Mouse (Mus musculus) right cerebral cortex, postnatal 4 days (tissue): ENCODE measurements at regions not wholly inside any gene's neighbourhood (a gene's known extent, or its start where the extent isn't known, plus 50 kb on each side); places are given as distances from the start of the nearest gene placed in this dataset.

Source experiments
- DNase-seq: peaks from one replicate; pipeline ENCODE4 v3.0.0-alpha.2; 2022

DNA sequence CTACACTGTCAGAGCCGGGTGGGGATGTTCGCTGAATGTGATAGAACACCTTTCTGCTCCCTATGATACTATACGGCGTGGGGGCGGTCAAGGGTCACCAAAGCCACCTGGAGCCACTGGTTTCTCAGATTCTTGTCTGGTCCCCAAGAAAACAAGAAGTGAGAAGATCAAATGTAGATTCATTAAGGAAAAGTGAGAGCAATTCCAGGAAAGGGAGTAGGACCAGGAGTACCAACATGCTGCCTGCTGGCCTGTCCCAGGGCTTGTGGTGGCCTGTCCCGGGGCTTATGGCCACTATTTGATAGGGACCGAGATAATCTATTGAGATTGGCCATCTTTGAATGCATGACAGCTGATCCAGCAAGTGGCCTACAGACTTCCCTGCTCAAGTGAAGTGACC, 58.8 kb upstream of the Fut8 start:
- no peak for DNase-seq

DNA sequence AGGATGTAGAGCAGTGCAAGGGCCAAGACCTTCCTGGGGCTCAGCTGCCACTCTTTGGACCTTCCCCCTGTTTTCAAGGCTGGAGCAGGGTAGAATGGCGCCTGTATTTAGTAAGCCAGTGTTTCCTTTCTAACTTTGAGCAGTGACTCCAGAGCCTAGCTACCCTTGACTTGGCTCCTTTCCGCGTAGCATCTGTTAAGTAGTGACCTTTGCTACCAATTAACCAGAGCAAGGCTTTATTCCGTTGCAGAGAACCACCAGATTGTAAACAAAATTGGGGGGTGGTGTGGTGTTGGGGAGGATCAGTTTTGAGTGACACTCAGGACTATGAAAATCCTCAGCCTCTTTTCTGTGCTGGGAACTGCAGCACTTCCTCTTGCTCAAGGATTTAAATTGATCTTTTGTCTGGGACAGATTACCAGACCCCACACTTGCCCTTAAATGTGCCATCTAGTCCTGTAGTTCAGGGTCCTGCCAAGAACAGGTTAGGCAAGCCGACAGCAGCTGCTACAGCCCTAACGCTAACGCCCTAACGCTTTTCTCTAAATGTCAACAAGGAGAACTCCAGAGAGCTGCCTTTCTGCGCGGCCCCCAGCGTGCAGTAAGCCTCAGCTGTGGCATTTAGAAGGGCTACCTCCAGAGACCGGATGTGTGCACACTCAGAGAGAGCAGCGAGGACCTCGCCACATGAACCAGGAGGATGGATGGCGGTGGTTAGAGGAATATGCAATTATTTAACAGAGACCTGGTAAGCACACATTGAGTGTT, 59.9 kb upstream of the Fut8 start:
- no peak for DNase-seq

DNA sequence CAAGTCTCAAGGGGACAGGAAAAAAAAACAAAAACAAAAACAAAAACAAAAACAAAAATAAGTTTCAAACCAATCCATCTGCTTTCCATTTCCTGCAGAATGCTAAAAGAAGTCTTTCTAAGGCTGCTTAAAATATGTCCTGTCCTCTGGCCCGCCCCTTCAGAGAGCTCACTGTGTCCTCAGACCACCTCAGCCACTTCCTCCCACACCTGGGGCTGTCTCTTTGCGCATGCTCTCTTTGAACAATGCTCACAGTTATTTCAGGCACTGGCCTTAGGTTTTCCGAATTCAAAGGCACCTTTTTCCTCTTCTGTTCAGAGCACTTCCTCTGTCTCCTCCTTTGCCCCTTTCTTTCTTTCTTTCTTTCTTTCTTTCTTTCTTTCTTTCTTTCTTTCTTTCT, 60.6 kb upstream of the Fut8 start:
- DNase-seq: no peak

DNA sequence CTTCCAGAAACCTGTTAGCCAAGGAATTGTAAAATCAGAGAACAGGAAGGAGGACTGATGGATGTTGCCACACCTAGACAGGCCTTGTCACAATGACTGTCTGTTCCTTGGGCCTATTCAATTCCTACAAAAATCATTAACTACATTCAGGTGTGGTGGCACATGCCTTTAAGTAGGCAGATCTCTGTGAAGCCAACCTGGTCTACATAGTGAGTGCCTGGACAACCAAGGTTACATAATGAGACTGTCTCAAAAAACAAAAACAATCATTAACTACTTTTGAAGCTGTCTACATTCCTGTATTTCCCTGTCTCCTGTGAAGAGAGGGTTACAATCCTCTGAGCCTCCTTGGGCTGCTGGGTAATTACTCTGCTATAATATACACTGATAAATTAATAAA, 63.9 kb upstream of the Fut8 start:
- DNase-seq: no peak

DNA sequence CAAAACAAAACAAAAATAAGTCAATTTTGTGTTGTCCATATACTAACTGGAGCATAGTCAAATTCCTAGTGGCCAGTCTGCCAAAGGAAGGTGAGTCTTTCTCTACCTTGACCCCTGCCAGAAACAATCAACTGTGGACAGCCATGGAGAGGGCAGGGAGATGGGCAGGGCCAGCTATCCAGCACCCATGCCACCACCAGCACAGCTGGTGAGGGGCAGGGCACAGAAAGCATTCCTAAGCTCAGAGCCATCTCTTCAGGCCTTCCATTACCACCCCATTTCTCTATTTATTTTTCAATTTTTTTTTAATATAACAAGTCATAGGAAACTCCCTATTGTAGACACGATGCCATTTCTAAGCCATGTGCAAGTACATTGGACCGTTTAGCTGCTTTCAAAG, 65.4 kb upstream of the Fut8 start:
- no peak for DNase-seq

DNA sequence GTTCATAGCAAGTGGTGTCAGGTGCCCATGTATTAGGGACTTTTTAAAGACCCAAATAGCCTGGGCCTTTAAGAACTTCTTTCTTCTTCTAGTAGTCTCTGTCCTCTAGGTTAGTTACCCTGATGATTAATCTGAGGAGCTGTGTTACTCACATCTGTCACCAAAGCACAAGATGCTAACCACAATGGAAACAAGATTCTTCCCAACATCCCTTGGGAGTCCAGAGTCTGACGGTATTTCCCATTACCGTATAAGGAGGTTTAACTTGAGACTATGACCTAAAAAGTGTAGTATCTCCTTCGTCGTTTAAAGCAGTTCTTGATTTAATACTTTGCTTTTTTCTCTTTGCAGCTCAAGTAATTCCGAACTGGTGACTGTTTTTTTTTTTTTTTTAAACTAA, 67.7 kb upstream of the Fut8 start:
- no peak for DNase-seq

DNA sequence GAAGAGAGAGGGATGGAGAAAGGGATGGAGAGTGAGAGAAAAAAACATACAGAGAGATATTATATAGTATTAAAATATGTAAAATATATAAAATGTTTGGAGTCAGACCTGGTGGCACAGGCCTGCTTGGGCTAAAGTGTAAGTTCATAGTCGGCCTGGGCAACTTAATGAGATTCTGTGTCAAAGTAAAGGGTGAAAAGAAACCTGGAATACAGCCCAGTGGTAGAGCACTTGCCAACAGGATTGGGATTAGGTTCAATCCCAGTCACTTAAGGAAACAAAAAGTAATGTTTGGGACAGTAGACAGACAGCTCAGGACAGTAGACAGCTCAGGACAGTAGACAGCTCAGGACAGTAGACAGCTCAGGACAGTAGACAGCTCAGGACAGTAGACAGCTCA, 69.6 kb upstream of the Fut8 start:
- no peak for DNase-seq

DNA sequence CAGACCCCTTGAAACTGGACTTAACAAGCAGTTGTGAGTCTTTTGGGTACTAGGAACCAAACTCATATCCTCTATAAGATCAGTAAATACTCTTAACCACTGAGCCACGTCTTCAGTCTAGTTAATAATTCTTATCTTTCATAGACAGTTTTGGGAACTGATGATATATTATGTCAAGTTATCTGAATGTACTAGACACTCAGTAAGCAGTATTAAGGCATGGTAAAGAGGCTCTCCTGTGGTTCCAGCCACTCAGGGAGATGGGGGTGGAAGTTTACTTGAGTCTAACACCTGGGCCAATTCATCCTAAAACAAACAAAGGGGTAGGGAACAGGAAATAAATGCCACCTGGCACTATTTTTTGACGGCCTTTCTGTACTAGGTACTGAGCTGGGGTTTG, 81.2 kb upstream of the Fut8 start:
- no peak for DNase-seq

DNA sequence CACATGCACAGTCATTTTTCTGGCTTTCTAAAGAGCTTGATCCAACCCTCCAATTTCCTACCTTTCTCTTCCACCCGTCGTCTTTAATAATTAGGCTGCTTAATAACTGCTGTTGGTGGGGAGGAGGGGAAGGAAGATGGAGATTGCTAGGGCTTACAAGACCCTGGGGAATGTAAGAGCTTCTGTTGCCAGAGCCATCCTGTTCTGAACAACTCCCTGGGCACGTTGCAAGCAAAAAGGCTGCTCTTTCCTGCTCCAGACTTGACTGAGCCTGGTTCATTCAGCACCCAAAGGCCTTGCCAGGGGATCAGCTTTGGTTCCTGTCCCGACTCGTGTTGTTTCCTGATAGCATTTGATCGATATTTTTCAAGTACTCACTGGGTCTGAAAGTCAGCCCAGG, 82.3 kb upstream of the Fut8 start:
- DNase-seq: no peak

DNA sequence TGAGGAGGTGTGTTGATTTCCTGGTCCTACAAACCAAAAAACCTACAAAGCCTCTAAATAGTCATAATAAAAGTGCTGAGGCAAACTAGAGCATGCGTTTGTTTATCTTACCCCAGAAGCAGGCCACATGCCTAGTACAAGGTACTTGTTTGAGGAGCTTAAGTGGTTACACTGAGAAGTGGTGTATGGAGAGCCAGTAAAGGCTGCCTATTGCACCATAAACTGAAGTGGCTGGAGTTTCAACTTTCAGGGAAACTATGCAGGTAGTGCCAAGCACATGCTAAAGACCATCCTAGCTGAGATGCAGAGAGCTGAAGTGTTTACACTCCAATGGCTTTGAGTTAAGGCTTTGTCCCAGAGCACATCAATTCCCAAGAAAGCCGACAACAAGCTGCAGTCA, 86.5 kb upstream of the Fut8 start:
- DNase-seq: no peak

DNA sequence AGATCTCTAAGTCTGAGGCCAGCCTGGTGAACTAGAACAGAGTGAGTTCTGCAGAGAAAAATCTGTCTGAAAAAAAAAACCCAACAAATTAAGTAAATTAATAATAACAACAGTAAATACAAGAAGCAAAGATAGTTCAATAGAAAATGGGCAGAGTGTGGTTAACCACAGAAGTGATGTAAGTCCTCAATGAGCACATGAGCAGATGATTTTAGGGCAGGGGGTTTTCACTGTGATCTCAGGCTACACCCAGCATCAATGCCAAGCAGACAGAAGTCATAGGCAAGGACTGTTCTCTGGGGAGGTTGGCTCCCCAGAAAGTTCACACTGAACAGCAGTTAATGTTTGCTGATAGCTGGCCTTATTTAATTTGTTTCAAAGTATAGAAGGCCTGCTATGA, 88.1 kb upstream of the Fut8 start:
- no peak for DNase-seq

DNA sequence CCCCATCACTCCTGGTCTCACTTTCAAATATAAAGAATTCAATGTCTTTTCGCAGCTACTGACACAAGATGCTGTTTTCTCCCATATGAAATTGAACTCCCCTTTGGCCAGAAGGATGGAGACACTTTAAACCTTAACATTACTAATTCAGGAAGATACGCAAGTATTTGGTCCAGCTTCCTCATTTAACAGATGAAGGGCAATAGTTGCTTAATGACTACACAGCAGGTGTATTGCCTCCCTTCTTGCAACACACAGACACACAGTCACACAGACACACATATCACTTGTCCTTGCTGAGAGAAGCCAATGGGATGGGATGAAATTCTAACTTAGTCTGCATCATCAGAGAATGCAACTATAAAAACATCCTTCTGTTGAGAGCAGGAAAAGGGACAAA, 89.8 kb upstream of the Fut8 start:
- DNase-seq: no peak

DNA sequence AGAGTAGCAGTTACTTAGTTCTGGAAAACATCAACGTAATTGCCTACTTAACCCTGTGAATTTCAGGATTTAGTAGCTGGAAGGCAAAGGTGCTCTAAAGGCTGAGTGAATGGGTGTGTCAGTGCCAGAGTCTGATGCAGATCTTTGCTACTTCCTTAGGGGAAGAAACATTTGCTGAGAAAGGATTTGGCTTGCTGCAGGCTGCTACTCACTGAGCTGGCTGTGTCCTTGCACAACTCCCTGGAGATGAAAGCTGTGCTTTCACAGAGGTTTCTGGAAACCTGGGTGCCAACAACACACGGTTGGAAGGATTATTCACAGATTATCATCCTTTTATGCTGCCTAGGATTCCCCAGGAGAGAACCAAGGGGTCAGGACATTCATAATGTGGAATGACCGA, 94.0 kb upstream of the Fut8 start:
- no peak for DNase-seq

DNA sequence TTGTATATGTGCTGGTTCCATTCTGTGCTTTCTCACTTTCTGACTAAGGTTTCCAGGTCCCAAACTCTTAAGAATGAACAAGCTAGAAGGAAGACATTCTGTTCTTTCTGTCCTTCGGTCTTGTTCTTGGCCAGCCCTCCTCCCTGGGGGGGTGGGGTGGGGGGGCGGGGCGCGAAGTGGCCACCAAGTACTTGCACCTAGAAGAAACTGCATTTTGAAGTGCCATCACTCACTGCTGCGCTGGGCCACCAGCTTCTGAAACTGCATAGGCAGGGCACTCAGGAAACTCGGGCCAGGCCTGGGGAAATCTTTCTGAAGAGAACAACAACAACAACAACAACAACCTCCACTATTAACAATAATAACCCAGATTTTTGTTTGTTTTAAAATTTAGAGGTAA, 94.4 kb upstream of the Fut8 start:
- DNase-seq: no peak

DNA sequence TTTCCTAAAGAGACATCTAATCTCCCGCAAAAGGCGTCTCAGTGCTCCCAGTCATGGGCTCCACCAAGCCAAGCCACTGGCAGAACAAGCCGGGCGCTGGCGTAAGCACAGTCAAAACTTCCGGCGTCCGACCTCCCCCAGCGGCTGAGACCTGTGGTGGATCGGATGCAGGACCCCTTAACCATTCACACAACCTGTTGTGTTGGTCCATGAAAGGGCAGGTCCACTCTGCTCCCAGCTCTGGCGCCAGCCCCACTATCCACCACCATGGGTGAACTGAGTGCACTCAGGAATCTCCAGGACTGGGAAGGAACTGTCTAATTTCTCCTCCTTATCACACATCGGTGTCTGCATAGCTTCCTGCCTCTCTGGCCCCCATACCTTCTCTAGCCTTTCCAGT, 94.8 kb upstream of the Fut8 start:
- no peak for DNase-seq

DNA sequence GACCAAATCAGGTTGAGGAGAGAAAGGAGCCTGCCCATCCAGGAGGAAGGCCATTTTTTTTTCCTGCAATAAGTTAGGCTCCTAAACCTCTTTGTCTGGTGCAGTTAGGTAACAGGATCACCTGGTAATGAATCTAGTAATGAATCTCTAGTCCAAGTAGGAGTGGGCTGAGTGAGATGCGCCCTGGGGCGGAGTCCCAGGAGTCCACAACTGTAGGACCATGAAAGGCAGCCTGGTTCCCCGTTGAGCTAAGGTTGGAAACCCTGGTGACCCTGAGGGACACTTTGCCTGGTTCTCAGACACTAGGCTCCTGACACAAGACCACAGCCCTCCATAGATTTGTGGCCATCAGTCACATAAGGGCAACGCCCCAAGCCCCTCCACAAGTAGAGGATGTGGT, 95.7 kb upstream of the Fut8 start:
- no peak for DNase-seq

DNA sequence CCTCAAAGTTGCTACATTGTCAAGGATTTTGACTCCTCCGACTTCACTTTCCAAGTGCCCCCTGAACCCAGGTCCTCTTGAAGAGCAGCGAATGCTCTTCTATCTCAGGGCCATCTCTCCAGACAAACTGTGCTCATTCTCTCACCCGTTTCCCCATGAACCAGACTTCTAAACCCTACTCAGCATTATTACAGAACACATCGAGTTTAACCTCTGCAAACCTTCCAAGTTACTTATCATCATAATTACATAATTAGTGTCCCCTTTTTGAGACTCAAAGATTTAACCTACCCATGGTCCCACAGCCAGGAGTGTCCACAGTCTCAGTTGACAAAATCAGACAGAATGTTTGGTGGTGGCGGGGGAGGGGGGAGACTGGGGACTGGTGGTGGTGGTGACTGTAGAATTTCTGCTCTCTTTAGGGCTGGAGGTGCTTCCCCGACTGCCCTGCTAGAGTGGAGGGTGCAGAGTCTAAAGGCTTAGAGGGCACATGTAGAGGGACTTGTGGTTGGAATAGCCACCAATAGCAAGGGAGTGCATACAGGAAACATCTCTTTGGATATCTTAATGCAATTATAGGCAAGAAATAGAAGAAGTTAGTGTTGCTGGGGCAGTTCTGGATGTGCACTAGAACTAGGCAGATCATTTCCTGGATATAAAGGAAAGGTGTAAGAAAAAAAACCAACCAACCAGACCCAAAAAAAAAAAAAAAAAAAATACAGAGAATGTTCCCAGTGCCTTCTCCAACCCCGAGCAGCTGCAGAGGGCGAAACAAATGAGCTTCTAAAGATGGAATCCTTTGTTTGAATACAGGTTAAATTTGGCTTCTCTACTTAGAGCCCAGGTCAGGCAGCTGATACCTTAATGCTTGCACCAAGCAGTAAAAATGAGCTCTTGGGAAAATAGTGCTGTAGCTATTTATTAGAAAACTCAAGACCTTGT, 96.4 kb upstream of the Fut8 start:
- no peak for DNase-seq

DNA sequence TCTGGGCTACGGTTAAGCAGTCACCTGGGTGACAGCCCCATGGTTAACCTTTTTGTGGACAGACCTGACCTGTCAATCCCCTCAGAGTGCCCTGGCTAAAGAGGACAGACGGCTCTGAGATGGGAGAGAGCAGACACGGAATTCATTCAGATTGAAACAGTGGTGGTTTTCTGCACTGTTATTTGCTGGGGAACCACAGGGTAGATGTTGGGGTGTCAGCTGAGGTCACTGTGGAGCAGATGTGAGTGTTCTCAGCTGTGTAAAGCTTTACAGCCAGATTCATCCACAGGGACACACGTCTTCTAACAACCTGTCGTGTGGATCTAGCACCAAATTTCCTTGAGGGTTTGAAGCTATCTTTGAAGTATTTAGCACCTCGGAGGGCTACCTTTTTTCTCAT, 97.3 kb upstream of the Fut8 start:
- DNase-seq: no peak

DNA sequence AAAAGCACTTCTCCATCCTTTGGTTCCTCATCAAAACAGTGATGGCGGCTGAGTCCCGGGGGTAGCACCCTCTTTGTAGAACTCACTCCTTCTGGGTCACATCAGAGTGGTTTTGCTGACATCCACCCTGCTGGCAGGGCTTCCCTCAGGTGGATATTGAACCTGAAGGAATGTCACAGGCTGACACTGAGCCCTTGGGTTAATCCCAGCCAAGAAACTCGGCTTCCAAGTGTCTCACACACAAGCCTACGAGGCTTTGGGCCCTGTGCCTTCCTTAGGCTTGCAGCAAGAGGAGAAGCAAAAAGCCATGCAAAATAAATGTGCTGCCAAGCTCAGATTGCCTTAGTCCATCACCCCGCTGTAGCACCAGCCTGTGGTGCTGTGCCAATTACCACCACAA, 97.8 kb upstream of the Fut8 start:
- no peak for DNase-seq

DNA sequence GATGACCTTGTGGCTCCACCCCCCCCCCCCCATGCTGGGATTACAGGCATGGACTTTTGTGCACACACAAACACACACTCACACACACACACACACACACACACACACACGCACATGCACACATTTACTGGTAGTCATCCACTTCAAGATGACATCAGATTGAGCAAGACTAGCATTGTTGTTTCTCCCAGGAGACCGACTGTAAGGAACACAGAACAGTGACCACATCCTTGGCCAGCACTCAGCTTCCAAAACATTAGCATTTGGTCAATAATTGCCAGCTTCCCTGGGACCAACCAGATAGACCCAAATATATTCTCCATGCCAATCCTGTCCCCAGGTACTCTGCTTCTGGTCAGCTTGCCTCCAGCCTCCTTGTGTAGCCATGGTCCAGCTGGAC, 98.2 kb upstream of the Fut8 start:
- DNase-seq: no peak

DNA sequence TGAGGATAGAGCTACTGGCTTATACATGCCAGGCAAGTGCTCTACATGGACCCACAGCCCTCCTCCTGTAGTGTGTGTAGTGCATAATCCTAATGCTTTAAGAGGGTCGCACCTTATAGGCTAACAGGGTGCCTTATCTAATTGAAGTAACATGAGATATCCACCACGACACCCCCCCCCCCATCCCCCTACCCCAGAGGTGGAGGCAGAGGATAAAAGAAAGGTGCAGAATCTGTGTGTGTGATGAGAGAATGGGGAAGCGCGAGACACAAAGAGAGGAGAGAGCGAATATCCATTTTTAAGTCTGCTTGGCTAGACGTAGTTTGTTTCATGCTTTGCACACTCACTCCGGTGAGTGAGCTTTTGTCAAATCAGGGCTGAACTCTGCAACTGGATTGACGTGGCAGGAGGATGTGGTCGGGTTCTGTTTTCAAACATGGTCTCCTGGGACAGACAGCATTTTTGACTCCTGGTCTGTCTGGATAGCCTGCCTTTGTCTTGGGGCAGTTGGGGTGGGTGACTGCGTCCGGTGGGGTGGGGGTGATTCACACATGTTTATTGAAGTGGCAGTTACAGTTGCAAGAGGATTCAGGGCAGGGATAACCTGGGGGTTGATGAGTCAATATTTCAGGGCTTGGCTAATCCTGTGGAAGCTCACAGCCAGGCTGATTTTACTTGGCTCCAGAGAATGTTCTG, 99.3 kb upstream of the Fut8 start:
- no peak for DNase-seq

DNA sequence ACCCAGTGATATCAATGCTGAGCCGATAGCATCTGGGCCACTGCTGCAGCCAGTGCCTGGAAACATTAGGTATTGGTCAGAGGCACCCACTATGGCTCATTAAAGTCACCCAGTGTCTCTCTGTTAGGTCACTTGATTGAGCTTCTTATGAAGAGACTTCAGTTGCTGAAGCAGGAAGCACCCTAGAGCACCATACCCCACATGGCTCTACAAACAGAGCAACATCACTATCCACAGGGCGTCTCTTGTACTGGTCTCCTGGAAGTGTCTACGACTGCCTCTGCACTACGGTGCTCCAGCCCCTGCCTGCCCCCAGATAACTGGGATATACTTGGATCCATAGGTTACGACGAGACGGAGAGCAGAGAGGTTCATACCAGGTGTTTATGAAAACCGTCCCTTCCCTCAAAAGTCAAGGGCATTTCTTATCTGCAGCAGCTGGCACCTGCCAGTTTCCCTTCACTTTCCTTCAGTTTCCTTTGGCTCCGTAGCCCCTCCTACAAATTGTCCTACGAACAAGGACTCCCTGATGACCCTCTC, 100.6 kb upstream of the Fut8 start:
- no peak for DNase-seq

DNA sequence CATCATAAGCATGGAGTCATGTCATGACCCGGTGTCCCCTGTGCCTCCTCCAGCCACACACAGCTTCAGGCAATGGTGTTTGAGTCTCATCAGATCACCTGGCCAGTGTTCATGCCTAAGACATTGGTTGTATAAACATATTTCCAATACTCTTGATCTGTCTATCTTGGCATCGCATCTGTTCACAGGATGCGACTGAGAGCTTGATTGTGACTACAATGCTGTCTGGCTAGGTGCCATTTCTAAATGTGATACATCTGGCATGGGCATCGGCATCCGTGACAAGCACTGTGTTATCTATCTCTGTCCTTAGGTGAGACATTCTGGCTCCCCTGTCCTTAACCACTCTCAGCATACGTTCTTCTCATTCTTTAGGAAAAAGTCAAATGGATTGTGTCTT, 102.3 kb upstream of the Fut8 start:
- DNase-seq: no peak

DNA sequence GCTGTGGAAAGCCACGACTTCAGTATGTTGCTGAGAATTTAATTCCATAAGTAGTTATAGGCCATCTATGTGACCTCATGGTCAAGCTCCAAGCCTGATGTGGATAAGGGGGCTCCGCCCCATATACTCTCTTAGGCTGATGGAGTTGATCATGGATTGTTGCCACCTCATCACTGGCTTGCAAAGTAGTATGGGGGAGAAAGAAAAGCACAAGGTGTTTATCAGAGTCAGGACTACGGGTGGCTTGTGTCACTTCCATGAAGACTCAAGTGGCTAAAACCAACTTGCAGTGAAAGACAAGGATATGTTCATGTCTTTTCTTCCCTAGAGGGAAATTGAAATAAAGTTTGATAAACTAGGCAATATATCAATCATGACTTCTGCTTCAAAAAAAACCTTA, 102.9 kb upstream of the Fut8 start:
- DNase-seq: no peak
